Mouse (Mus musculus): Measurements from ENCODE around the gene Wdr91. TPM values are rescaled to one million over a fixed set of nuclear protein-coding genes. Genes with fewer than 3 reads are reported as not detected.

The Wdr91 gene
- 25.0 and 25.6 TPM in 2 replicates for polyA plus RNA-seq (2012; rRNA removed)

DNA sequence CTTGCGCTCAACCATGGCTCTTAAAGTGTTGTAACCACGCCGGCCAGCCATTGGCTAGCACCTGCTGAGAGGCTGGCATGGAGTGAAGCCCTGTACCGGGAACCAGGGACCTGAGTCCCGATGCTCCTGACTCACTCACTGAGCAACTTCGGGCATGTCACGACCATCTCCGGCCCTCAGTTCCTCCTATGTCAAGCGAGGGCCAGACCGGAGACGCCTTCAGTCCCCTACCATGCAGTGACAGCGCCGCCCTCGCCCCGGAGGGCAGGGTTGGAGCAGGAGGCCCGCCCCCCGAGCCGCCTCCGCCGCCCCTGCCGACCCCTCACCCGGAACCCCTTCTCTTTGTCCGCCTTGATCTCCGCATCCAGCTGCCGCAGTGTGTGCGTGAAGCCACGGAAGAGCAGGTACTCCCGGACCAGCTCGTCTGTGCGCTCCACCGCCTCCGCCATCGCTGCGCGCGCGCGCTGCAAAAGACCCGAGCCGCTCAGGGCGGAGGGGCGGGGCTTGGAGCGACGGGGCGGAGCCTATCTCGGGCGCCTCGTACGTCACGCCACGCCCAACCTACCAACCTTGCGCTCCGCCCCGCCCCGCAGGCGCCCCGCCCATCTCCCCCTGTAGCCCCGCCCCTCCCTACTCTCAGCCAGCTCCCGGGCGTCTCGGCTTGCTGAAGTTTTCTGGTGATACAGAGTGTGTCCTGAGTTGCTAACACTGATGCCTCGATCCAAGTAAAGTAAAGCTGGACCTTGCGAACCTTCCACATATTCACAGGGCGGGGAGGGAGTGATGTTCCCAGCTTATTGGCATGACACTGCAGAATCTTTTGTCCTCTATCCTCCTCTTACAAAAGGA, at the start of gene Wdr91:
Gene Wdr91 (minus strand): TSS at position 506 of the 849 bp plus-strand sequence.

DNA sequence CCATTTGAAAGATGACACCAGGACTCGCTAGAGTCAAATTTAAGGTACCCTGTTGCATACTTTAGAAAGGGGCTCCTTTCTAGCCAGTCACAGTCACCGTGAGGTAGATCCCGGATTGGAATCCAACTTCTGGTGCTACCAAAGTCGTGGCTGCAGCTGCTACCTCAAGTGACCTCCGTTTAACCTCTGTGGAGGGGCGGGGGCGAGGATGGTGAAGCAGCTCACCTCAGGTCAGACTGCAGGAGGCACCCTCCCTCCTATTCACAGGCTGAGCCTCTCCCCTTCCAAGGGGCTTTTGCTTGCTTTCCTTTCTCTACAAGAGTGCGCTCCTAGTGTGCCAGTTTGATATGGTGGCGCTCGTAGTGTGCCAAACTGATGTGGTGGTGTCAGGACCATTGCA, 9.3 kb upstream of the Wdr91 start, which contains the start of gene Stra8:
Gene Stra8 (plus strand): TSS at position 208 of the 400 bp plus-strand sequence.

DNA sequence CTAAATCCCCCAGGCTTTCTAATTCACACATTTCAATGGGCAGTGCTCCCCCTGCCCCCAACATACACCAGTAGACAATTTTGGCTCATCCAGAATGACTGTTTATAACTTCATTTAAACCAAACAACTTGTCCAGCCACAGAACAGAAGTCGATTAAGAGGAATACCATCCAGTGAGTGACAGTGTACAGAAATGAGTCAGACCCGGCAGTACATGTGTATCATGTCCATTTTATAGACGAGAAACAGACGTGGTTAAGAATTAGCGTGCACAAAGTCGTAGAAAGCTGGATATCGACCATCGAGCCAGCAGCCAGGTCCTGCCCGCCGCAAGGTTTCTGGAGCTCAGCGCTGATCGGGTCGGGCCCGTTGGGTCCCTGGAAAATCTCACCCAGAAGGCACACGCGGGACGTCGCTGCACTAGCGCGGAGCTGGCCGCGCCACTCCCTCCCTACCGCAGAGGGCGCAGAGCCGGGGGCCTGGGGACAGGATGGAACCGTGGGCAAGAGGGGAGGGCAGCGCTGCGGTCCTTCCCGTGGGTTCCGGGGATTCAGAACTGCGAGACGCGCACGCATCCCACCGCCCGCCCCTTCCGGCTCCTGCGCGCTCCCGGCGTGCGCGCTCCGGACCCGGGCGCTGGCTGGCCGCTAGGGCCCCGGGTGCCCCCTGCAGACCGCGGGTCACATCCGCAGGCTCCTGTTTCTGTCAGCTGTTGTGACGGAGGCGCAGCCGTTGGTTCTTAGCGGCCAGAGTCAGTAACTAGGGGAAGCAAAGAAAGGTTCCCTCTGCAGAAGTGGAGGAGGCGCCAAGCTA, 33.0 kb downstream of the Wdr91 start, which contains the start of gene Cyren:
Gene Cyren (minus strand): TSS at position 552 of the 813 bp plus-strand sequence.

DNA sequence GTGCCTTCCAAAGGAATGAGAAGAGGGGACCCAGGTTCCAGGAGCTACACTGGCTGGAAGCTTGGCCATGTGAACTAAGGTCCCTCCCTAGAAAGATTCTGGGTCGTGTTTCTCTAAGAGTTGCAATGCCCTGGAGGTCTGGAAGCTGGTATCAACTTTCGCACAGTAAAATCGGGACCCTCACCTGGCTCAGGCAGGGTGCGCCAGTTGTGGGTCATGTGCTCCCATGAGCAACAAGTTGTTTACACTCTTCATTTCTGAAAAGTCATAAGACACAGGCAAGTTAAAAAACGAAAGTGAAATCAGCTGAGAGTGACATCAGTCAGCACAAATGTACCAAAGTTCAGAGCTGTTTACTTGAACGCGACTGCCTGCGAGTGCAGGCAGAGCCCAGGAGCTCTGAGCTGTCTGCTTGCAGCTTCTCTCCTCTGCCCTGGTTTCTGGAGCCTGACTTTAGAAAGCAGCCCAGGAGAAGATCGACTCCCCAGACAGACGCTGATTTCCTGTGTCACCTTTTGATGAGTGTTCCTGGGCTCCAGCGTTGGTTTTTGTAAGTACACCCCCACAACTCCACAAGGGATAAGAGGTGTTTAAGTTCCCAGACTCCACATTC, 47.8 kb downstream of the Wdr91 start, which contains the start of gene Tmem140:
Gene Tmem140 (plus strand): TSS at position 356 of the 613 bp plus-strand sequence.

Other genes starting within 250 kb of the Wdr91 start
- 12.7 and 15.3 TPM in 2 replicates for gene Agbl3, start 130.4 kb downstream of the Wdr91 start, polyA plus RNA-seq (2012; rRNA removed)
- 0.89 and 0.92 TPM in 2 replicates for gene Tmem140, start 47.7 kb downstream of the Wdr91 start, polyA plus RNA-seq (2012; rRNA removed)
- gene Cyren, start 32.8 kb downstream of the Wdr91 start, polyA plus RNA-seq (2012; rRNA removed): 15.6 and 15.9 TPM in 2 replicates
- gene Stra8, start 9.3 kb upstream of the Wdr91 start, polyA plus RNA-seq (2012; rRNA removed): not detected in 2 replicates
- 1.8 and 2.1 TPM in 2 replicates for gene Slc23a4, start 77.5 kb upstream of the Wdr91 start, polyA plus RNA-seq (2012; rRNA removed)
- 24.7 and 25.5 TPM in 2 replicates for gene Cnot4, start 222.8 kb upstream of the Wdr91 start, polyA plus RNA-seq (2012; rRNA removed)